Mouse (Mus musculus) cerebellum, adult 9-10 months (tissue): ENCODE data around the gene Tenm4.

Experiments used
- DNase-seq: peaks from one replicate; pipeline ENCODE4 v3.0.0; 2022

Tenm4 gene

DNA sequence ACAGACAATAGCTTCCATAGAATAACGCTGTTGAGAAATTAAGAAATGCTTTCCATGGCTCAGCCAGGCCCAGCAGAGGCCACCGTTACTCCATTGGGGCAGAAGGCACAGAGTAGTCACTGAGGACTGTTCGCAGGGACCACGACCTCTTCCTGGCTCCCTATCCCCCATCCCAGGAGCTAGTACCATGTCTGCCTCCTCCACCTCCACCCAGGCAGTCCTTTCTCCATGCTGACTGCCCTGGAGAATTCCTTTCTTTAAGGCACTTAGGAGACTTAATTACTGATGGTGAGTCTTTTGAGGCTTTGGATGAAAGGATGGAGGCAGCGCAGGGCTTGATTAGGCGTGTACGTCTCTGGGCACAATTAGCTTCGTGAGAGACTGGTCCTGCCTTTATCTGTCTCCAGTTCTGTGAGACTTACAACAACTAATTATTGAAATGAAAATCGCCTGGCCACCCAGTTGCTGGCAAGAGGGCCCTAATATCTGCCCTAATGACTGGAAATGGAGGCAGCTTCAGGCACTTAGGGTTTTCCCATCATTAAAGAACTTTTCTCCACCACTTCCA, 365.4 kb downstream of the Tenm4 start:
- DNase-seq, result no peak

DNA sequence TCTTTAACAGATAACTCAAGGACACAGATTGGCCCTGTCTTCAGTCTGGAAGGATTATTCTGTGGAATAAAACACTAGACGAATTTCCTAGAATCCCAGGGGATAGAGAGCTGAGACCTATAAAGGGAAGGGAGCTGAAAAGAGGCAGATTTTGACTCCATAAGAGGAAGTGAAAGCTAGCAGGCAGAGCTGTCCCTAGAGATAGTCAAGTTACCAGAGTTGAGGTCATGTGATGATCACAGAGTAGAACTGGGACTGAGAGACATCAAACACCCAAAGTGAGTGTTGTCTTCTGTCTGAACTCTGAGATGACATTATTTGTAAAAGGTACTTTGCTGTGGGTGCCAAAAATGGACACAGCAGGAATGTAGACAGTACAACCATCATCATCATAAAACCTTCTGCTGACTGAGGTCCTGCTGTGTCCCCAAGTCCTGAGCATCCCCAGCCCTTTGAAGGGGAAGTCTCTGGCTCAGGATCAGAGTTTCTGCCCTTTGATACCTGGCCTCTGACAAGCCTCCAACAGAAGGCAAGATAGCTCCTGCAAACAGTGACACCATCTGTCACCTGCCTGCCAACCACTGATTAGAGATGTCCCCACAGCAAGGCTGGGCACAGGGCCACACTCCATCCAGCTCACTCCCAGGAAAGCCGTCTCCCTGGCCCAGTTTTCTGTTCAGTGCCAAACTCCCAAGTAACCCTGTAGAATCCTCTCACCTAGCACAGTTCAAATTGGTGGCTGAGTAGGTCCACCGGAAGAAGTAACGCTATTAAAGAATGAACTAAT, 368.4 kb downstream of the Tenm4 start:
- peak; percentile 97 for DNase-seq

DNA sequence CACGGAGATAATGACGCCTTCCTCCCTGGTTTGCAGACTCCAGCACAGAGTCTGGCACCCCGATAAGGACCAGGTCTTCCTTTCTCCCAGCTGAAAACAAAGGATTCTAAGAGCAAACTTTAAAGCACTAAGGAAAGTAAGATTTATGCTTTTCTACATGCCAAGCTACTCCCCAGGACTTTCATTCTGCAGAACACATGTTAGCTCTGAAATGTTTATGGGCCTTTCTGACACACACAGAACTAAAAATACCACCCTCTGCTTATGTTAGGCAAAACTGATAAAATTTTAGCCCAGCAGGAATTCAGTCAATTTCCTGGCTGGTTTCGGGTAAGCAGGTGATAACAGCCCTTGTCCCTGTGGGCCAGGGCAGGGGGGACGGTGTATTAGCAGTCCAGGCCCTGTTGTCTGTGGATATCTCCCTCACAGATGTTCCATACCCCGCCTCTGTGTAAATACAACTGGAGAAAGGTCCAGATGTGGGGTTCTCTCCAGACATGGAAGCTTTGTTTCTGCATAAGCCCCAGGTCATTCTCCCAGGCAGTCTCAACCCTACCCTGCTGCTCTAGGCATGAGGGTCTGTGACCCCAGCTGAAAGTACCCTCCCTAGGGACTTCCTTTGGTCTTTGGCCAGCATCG, 369.5 kb downstream of the Tenm4 start:
- DNase-seq, result peak; percentile 21

DNA sequence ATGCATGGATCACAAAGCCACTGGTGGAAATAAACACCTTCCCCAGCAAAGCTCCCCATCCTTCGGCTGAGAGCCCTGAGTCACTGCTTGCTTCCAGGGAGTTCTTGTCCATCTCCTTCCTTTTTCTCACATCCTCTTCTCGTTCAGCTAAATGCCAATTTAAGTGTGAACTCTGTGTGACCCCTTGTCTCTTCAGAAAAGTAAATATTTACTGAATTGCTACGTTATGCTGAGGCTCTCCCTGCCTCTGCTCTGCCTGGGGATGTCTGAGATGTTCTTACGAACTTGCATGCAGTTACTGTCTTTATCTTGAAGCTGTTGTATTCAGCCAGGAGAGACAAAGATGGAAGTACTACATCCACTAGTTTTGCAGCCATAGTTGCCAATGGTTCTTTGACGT, 374.9 kb downstream of the Tenm4 start:
- no peak for DNase-seq

DNA sequence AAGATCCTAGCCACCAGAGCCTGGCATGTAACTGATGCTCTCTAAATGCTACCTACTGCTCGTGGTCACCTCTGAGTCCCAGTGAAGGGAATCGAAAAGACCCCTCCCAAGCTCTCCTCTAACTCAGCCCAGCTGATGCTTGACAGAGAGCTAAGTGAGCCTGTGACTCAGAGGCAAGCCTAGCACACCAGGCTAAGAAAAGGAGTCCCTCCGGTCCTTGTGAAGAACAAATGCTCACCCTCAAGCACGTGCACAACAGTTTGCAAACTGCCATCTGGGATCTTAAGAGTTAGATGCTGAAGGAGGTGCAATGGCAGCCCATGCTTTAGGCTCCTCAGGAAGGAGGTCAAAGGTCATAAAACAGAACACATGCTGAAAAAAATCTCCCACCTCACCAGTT, 380.8 kb downstream of the Tenm4 start:
- no peak for DNase-seq

DNA sequence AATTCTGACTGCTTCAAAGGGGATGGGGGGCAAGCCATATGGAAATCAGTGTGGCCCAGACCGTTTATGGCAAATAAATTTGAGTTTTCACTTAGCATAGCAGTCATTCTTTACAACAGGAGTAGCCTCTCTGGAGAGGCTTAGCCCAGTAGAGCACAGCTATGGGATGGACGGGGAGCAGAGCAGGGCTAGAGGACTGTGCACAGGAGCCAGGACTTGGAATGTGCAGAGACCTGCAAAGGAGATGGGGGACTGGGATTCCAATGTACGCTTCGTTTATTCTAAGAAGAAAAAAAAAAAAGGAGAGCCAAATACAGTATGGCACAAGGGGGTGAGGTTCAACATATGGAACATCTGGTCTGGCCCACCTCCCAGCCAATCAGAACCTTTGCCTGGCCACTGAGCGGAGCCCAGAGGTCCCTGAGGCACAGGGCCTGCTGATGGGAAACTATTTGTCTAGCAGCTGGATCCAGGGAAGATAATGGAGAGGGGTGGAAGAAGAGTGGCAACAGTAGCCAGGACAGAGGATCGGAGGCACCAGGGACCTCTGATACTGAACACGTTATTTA, 381.3 kb downstream of the Tenm4 start:
- no peak for DNase-seq

DNA sequence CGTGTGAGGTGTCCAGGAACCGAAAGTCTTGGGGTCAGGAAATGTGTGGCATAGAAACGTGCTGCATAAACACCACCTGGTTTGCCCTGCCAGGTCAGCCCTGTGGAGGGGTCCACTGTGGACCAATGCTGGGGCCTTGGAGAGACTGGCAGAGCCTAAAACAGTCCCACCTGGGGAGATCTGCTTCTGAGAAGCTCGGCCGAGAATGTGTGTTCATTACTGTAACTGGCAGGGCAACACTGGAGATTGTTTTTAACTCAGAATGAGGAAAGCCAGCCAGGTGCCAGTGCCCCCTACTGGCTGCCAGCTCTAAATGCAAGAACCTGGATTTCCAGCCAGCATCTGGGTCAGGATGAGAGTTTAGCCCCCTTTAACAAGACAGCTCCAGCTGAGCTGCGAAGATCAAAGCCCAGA, 383.2 kb downstream of the Tenm4 start:
- DNase-seq, result peak; percentile 50

DNA sequence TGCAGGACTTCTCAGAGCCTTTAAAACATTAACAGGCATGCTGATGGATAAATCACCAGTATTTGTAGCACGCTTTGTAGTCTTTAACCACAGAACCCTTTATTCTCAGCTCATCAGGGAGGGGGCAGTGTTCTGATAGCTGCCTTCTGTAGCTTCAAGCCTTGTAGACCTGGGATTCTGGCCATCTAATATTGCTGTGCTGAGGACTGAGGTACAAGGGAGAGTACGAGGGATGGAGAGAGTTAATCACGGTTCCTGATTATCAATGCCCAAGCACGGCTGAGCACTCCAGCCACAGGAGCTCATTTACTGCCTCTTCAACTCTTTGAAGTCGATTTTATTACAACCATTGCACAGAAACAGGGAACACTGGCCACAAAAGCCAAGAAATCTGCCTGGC, 384.2 kb downstream of the Tenm4 start:
- DNase-seq, result no peak

DNA sequence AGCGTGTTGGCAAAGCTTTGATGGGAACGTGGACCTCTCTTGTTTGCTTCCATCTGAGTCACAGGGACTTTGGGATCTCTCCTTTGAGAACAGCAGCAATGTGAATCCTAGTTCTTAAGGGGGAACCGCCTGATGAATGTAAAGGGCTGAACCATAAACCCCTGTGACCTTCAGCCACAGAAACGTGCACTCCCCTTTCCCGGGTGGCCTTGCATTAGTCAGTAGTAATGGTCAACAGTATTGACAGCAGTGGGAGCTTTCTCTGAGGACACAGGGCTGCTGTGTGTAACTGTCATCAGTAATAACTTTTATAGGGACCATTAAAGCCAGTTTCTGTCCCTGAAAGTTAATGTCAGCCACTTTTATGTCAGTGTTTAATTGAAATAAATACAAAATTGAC, 385.7 kb downstream of the Tenm4 start:
- no peak for DNase-seq

DNA sequence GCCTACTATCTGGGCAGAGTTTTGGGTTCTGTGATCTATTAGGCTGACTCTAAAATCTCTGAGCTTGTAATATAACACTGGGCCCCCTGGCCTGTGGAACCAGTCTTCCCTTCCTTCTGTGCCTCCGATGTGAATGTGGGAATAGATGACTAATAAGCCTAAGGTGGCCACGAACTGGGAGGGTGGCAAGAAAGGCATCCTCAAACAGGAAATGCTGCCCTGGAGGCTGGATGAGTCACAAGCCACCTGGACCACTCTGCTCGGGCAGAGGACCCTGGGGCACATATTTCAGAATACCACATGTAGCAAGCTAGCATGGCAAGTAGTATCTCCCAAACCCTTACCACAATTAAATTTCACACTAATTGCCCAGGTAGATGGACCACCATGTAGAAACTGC, 391.8 kb downstream of the Tenm4 start:
- no peak for DNase-seq

DNA sequence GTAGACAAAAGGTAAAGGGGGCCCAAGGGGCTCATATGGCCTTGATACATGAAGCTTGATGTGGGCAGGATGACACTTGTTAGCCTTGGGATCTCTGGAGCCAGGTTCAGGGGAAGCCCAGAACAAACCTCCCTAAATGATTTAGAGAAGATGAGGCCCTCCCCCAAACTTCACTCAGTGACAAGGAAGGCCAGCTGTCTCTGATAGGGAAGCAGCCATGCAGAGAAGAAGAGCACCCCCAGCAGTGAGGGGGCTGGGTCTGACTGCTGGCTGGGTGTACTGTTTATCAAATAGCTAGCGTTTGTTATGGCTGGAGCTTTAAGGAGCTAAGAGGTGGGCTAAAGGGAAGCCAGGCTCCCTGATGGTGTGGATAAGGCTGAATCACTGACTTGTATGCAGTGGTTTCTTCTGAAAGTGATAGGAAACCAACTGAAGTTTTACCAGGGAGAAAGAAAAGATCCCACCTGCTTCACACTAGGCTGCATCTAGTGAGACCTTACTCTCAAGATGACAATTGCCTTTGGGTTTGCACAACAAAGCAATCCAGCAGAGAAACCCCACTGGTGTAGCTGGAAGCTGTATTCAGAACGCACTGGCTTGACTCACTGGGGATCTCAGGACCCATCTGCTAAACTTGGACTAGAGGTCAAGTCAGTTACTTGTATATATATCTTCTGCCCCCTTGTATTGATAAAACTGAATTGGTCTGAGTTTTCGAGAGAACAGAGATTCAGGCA, 392.5 kb downstream of the Tenm4 start:
- no peak for DNase-seq

DNA sequence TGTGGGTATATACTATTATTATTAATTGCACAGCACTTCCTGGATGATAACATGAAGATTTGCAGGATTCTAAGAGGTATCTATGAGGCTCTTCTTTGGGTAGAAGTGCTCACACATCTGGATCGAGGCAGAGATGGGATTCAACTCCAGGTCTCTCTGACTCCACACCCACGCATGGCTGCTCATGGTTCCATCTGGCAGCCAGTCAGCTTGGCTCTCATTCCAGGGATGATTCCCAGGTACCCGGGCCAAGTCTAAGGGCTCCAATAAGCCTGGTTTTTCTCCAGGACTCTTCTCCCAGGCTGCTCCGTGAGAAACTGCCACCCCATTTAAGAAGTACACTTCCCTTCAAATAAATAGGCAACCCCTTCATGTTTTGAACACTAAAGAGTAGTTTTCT, 394.8 kb downstream of the Tenm4 start:
- peak; percentile 71 for DNase-seq

DNA sequence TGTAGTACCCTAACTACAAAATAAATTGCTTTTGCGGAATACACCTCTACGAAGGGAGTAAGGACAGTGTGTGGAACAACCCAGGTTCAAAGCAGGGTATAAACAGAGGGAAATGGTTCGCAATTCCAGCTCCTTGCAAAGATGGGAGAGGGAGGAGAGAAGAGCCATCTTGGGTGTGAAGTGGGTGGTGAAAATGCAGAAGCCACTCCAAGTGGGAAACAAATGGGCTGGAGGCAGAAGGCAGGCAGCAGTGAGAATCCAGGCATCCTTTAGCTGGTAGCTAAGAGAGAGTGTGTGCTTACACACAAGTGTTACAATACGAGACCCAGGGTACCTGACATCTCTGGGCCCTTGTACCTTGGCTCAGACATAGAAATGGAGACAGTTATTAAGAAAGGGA, 395.2 kb downstream of the Tenm4 start:
- no peak for DNase-seq

DNA sequence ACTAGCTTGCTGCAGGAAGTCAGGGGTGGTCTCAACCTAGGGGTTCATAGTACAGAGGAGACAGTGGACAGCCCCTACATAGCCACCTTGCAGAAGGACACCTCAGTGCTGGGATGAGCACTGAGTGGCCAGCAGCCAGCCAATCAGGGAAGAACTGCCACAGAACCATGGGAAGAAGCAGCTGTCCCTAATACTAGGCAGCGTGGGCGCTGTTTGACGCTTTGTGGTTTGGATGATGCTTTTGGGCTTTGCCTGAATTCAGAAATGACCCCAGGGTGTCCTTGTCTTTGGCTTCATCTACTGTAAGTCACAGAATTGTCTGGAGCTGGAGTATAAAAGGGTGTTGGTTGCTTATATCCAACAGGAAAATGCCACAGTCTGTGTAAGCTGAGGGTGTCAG, 397.0 kb downstream of the Tenm4 start:
- no peak for DNase-seq

DNA sequence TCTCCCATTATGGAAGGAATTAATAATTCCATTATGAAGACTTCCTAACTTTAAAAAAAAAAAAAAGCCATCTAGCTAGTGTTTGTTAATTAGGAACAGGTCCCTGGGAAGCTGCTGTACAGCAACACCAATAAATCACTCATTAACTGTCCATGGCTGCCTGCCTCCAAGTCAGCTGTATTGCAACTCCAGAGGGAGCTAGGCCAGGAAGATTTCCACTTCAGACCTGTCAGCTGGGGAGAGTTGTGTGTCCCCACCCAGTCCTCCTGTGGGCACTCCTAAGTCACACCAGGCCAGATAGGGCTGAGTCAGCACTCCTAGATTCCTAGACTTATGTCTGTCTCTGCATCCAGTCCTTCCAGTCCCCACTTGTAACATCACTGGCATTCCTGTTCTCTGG, 399.9 kb downstream of the Tenm4 start:
- DNase-seq, result no peak

DNA sequence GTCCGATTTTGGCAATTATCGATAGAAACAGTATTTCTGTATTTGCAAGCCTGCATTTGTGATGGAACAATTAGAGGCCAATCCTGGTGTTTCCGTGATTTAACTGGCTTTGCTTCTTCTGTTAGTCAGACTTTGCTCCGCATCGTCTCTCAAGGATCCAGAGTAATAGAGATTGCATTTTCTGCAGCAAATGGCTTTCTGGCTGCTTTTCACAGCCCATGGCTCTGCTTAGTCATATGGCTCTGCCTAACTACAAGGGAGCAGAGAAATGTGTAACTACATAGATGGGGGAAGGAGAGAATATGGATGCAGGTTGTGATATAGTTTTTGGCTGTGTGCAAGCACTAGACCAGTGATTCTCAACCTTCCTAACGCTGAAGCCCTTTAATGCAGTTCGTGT, 401.9 kb downstream of the Tenm4 start:
- DNase-seq, result no peak

DNA sequence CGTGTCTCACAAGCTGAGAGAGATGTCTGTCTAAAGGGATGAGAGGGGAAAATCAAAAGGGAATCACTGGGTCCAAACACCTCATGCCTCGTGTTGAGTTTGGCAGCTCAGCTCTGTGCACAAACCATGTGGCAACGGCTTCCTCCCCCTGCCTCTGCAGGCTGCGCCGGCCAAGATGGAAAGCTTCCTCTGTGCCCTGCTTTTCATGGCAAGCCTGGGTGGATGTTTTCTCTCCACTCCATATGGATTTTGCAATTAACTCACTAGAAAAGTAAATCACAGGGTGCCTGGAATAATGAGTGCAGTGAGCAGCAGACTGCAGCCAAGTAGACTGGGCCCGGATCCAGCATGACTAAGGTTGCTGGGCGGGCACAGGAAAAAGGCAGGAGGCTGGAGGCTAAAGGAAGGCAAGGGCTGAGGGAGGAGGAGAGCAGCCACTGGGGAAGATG, 404.2 kb downstream of the Tenm4 start:
- DNase-seq, result peak; percentile 96

DNA sequence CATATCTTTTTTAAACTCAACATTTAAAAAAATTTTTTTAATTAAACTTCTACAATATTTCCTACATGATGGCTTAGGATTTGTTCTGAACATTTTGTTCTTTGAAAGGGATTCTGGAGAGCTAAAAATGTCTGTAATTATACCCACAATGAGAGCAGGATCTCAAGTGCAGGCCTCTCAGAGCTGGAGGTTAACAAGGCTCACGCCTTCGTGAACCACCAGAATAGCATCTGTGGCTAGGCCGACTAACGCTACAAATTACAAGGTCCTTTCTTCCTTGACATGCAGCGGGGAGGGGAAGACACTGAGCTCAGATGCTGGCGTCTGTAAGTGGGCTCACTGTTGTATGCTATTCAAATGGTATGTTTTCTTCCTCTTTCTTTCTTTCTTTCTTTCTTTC, 411.7 kb downstream of the Tenm4 start:
- no peak for DNase-seq

DNA sequence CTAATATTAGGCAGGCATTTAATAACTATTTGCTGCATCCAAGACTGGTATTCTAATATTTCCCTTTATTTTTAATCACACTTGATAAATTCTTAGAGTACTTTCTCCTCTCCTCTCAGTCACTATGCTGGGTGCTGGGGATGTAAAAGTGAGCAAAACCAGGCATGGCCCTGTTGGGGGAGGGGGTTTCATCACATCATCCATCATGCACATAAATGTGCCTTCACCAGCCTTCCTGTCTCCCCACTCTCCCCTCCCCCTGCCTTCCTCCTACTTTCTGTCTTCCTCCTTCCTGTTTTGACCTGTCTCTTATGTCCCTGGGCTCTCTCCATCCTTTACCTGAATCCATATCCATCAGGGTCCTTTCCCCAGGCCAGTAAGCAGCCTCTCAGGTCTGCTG, 416.4 kb downstream of the Tenm4 start:
- no peak for DNase-seq

DNA sequence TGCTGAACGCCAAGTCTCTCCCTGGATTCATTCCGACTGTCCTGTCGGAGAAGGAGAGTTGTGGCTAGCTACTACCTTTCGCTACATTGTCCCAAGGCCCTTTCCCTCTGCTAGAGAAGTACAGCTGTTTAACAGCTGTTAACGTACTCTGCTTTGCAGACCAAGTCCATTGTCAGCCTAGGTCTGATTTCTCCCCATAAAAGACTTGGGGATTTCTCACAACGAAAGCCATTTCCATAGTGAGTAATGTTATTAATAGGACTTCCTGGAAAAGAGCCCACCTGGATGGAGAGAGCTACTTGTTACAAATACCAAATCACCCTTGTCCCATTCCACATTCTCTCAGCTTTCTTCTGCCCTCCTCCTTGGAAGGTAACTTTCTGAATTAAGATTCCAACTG, 417.5 kb downstream of the Tenm4 start:
- no peak for DNase-seq

DNA sequence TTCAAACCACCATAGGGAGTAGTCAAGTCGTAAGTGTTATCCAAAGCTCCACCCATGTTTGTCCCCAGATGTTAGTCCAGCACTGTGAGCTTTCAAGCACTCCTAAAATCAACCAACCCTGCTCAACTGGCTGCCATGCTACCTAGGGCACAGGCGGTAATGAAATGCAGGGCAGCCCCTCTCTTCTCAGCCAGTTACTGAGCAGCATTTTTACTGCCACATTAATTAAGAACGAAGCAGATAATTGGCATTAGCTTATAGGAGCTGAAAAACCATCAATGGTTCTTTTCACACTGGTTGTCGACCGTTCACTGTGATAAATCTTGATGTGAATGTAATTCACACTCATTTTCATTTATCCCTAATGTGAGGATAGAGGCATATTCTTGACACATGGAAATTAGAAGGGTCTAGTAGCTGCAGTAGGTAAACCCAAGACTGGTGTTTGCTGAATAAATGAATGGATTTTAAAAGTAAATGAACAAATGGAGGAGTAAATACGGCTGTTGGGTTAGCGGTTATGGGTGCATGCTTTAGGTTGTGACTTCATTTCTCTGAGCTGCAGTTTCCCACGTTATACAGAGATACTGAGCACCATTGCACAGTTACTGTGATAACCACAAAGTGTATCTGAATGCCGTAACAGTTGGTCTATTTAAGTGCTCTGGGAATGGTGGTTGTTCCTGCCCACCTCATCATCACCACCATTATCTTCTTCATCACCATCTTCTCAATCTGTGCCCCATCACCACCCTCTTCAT, 424.7 kb downstream of the Tenm4 start:
- no peak for DNase-seq

DNA sequence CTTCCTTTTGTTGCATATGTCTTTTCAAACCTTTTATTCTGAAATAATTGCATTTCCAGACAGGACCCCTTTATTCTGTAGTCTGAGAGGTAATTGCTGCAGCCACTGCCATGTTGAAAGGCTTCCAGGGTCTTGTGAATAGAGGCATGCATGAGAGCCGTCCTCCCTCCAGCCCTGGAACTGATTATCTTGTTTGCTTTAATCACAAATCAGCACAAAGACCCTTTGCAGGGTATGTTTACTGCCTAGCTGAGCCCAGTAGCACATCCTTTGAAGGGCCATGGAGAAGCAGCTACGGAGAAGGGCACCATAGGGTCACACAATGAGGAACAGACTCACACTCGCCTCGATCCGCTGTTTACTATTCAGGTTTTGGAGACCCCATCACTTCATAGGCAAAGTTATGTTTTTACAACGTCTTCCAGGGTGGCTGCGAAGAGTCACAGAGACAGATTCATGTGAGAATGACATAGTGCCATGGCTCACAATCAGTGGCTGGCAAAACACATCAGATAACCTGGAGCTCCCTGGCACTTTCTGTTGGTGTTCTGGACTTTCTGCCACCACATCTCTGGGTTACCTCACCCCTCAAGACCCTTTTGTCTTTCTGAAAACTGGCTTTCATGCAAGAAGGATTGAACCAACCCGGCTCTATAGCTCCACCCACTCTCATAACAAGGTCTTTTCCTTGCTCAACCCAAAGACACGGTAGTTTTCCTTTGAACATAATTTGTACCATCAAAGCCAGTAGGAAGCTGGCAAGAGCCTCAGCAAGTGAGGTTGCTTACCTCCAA, 425.6 kb downstream of the Tenm4 start:
- no peak for DNase-seq
